Mouse (Mus musculus): ENCODE results near the gene Tbx10.

DNA sequence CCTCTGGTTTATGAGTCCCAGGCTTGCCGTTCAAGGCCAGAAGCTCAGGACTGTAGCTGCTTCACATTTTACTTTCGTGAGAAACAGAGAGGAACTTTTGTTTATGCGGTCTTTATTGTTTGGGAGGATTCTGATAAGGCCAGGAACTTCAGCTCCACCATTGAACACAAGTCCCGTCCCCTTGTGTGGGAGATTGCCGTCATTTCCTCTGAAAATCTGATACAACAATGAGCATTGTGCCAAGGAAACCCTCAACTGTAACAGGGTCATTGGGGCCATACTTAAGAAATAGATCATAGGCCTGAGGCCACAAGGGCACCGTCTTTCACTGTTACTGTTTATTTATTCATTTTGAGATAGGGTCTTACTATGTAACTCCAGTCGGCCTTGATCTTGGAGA is 30.6 kb downstream of the Tbx10 start:
- TF ChIP-seq ZC3H11A (IDR thresholded peaks at IDR 0.05; ENCODE audit: borderline replicate concordance, low read depth, low read length), result no peak
- TF ChIP-seq ZNF384 (IDR thresholded peaks at IDR 0.05; ENCODE audit: low read depth, low read length), result no peak
- no peak for TF ChIP-seq HCFC1 (IDR thresholded peaks at IDR 0.05; ENCODE audit: borderline replicate concordance, insufficient read depth, low read length)
- no peak for TF ChIP-seq CHD2 (IDR thresholded peaks at IDR 0.05; ENCODE audit: low read depth, low read length)
